Mouse (Mus musculus): ENCODE data around the gene Mrpl44. TPM values are rescaled to one million over a fixed set of nuclear protein-coding genes. Genes with fewer than 3 reads are reported as not detected.

Gene Mrpl44
- total and polyA plus RNA-seq, 3 experiments: 34.1 to 74.1 (median 53.1) TPM

DNA sequence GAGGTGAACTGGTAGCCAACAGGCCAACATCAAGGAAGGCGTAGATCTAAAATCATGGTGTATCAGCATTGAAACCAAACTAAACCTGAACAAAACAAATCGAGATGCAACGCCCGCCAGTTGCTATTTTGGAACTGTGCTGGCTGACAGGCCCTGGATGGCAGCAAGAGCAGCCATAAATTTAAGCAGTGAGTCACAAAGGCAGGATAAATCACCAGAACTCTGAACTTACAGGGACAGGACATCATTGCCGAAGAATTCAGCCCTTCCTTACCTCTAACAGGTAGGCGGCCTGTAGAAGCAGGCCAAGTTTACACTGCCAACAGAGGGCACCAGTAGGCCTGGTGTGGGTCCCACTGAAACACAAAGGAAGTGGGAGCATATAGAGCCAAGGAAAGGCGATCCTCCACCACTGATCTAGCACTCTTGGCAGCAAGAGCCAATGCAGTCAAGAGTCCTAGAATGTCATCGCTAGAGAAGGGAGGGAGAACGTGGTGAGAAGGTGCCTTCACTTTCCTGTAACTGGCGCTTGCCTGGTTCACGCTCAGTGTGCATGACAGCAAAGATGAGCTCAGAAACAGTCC, 43.6 kb downstream of the Mrpl44 start:
- DNase-seq (ENCODE audit: low spot score) (no peak), ATAC-seq (ENCODE audit: extremely low read depth, insufficient number of reproducible peaks, low FRiP score, poor library complexity, severe bottlenecking) (no peak)
- TF ChIP-seq CTCF (IDR thresholded peaks at IDR 0.05; ENCODE audit: low read depth, low read length) (no peak), GATA1 (IDR thresholded peaks at IDR 0.05; ENCODE audit: borderline replicate concordance, low read length) (no peak), GATA2 (IDR thresholded peaks at IDR 0.05; ENCODE audit: borderline replicate concordance, low read depth, low read length) (no peak)
- no peaks in the 10 kb centered on the region for H3K9me3 ChIP-seq (replicated peaks)
- H3K4me3 ChIP-seq (ENCODE audit: low read depth, low read length): no peak overlapping the region
- no peaks in the 10 kb centered on the region for H3K36me3 ChIP-seq (replicated peaks)
- peaks cover 3% of the 10 kb centered on the region; the same call in 1 of the 2 replicates for H3K27me3 ChIP-seq (ENCODE audit: insufficient read depth, low read length)
- peaks cover 3% of the 10 kb centered on the region; the same call in 1 of the 2 replicates for H3K4me1 ChIP-seq (ENCODE audit: insufficient read depth, low read depth, low read length)

DNA sequence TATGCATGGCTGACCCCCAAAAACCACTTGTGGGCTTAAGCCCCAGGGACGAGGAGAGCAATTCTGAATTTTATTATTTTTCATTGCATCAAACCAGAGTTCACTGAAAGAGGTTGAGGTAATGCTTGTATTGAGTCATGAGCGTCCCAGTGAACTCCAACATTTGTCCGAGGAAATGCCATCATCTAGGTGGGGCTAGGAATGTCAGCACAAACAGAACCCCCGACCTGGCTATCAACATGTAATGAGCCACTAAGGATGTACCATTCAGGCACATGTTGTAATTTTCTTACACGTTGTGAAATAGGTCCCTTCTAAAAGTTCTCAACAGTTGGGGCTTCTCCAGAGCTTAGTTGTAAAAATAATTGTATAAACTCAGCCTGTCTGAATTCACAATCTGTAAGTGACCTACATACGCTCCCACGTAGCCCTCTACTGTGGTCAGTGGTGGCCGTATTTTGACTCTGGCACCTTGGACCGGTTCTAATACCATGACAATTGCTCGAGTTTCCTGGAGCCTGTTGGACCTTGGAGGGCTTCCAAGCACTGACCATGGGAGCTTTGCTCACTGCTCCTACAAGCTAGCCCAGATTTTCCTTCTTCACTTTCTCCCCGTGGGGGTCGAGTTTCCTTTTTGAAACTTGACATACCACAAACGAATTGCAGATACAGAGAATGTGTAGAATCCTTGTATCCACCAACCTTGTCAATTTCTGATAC, 47.1 kb downstream of the Mrpl44 start:
- Histone ChIP-seq H3K9me3 (replicated peaks) (no peaks in the 10 kb centered on the region), H3K4me3 (ENCODE audit: low read depth, low read length) (no peak overlapping the region), H3K27me3 (ENCODE audit: insufficient read depth, low read length) (peaks cover 3% of the 10 kb centered on the region; the same call in 1 of the 2 replicates), H3K4me1 (ENCODE audit: insufficient read depth, low read depth, low read length) (peaks cover 3% of the 10 kb centered on the region; the same call in 1 of the 2 replicates), H3K36me3 (replicated peaks) (no peaks in the 10 kb centered on the region)
- no peak for TF ChIP-seq TAL1 (conservative IDR thresholded peaks at IDR 0.05; ENCODE audit: low read depth, low read length)
- no peak for TF ChIP-seq CTCF (IDR thresholded peaks at IDR 0.05; ENCODE audit: low read depth, low read length)
- no peak for TF ChIP-seq POLR2AphosphoS5 (IDR thresholded peaks at IDR 0.05; ENCODE audit: insufficient replicate concordance, low read depth, low read length)
- no peak for TF ChIP-seq GATA1 (IDR thresholded peaks at IDR 0.05; ENCODE audit: borderline replicate concordance, low read length)
- no peak for TF ChIP-seq GATA2 (IDR thresholded peaks at IDR 0.05; ENCODE audit: borderline replicate concordance, low read depth, low read length)
- DNase-seq (ENCODE audit: low spot score): no peak
- no peak for ATAC-seq (ENCODE audit: extremely low read depth, insufficient number of reproducible peaks, low FRiP score, poor library complexity, severe bottlenecking)

DNA sequence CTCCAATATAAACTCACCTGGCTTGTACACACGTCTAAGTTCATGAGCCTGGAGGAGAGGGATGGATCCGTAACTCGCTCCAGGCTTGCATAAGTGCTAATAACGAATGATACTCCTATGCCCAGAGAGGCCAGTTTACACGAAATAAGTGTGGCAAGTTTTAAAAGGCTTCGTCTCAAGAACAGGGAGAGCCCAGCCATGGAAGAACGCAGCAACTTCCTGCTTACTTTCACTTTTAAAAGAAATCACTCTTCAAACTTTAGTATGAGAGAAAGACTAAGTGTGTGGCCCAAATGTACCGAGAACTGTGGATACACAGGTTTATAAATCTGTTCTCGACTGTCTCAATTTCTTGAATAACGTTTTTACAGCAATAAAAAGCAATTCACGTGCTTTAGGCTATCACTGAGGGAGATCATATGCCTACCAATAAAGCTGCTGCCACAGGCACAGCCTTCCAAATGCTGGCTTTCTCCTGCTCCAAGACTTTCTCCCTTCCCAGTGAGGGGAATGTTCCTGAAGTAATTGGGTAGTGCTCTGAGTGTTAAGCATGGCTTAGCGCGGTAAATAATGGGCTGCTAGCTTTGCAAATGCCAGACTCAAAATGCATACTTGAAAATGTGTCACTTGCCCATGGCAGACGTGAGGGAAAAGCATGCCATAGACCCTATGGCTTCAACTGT, 48.3 kb downstream of the Mrpl44 start:
- Histone ChIP-seq H3K4me3 (ENCODE audit: low read depth, low read length) (no peak overlapping the region), H3K36me3 (replicated peaks) (no peaks in the 10 kb centered on the region), H3K9me3 (replicated peaks) (no peaks in the 10 kb centered on the region), H3K27me3 (ENCODE audit: insufficient read depth, low read length) (peaks cover 3% of the 10 kb centered on the region; the same call in 1 of the 2 replicates), H3K4me1 (ENCODE audit: insufficient read depth, low read depth, low read length) (peaks cover 3% of the 10 kb centered on the region; the same call in 1 of the 2 replicates)
- no peak for DNase-seq (ENCODE audit: low spot score)
- TF ChIP-seq CTCF (IDR thresholded peaks at IDR 0.05; ENCODE audit: low read depth, low read length): no peak
- no peak for TF ChIP-seq GATA1 (IDR thresholded peaks at IDR 0.05; ENCODE audit: borderline replicate concordance, low read length)
- TF ChIP-seq POLR2AphosphoS5 (IDR thresholded peaks at IDR 0.05; ENCODE audit: insufficient replicate concordance, low read depth, low read length): no peak
- no peak for TF ChIP-seq GATA2 (IDR thresholded peaks at IDR 0.05; ENCODE audit: borderline replicate concordance, low read depth, low read length)
- TF ChIP-seq TAL1 (conservative IDR thresholded peaks at IDR 0.05; ENCODE audit: low read depth, low read length): no peak
- ATAC-seq (ENCODE audit: extremely low read depth, insufficient number of reproducible peaks, low FRiP score, poor library complexity, severe bottlenecking): no peak

Other genes starting within 250 kb of the Mrpl44 start
- 15.5 and 18.0 TPM in 2 replicates for gene Ap1s3, start 104.0 kb upstream of the Mrpl44 start, total RNA-seq (2014; fragmentation: Nextera tagmentation)
- gene Ap1s3, start 104.0 kb upstream of the Mrpl44 start, total RNA-seq (2017): 4.8 and 4.9 TPM in 2 replicates
- gene Ap1s3, start 104.0 kb upstream of the Mrpl44 start, polyA plus RNA-seq (2012): 5.9 and 6.1 TPM in 2 replicates
- gene Wdfy1, start 125 bp downstream of the Mrpl44 start, total RNA-seq (2014; fragmentation: Nextera tagmentation): 29.2 and 30.7 TPM in 2 replicates
- gene Wdfy1, start 125 bp downstream of the Mrpl44 start, total RNA-seq (2017): 54.2 and 57.1 TPM in 2 replicates
- gene Wdfy1, start 125 bp downstream of the Mrpl44 start, polyA plus RNA-seq (2012): 76.7 and 90.1 TPM in 2 replicates
- not detected in 2 replicates for gene Serpine2, start 85.2 kb downstream of the Mrpl44 start, total RNA-seq (2014; fragmentation: Nextera tagmentation)
- 0.35 and 0.44 TPM in 2 replicates for gene Serpine2, start 85.2 kb downstream of the Mrpl44 start, total RNA-seq (2017)
- not detected in 2 replicates for gene Serpine2, start 85.2 kb downstream of the Mrpl44 start, polyA plus RNA-seq (2012)

All from G1E (cell line).